Mouse (Mus musculus): ENCODE measurements around the gene Srxn1. TPM values are rescaled to one million over a fixed set of nuclear protein-coding genes. Genes with fewer than 3 reads are reported as not detected.

The Srxn1 gene
- total and polyA plus RNA-seq, 3 experiments = not detected

DNA sequence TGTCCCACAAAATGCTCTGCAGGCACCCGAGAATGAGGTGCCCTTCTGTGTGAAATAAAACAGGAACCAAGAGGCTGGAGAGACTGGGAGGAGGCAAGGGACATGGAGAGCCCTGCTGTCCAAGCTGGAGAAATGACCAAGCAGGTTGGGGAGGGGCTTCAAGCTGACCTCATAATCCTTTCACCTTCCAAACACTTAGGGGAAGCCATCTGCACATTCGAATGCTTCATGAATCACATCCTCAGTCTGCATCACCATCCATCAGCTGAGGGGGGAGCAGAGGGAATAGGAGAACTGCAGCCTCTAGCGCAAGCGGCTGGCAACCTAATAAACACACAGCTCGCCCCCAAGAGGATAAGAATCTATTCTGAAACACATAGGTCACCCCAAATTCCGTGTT, 2.9 kb upstream of the Srxn1 start:
- in situ Hi-C loops (cut with MboI; ENCODE audit: low pct_ligation_motif_present, low pct_unique_long_range_greater_than_20kb, low sequenced_read_pairs) (no loop called here), dilution Hi-C loops (cut with MboI; ENCODE audit: extremely low pct_ligation_motif_present, extremely low pct_unique_long_range_greater_than_20kb, low sequenced_read_pairs) (no loop called here)
- Histone ChIP-seq H3K27me3 (replicated peaks) (peaks cover 66% of the 10 kb centered on the region), H3K4me2 (ENCODE audit: insufficient read depth, low read depth, poor library complexity, severe bottlenecking) (no peak overlapping the region), H3K27ac (ENCODE audit: insufficient read depth, low read depth) (no peak overlapping the region), H3K9ac (ENCODE audit: insufficient read depth, low read depth) (no peak overlapping the region), H3K4me3 (replicated peaks in 1 of 3; ENCODE audit: low read depth in 2 of 3, low read length in 2 of 3, poor library complexity in 1 of 3) (no peak overlapping the region), H3K9me3 (replicated peaks; ENCODE audit: low read length) (peaks cover 17% of the 10 kb centered on the region), H3K4me1 (ENCODE audit: control insufficient read depth in 1 of 2, insufficient read depth in 2 of 2) (no peaks in the 10 kb centered on the region; a peak in 1 of 4 replicates), H3K36me3 (replicated peaks in 1 of 2; ENCODE audit: control insufficient read depth in 1 of 2, insufficient read depth in 1 of 2, low read length in 1 of 2) (no peaks in the 10 kb centered on the region), H3K79me2 (replicated peaks; ENCODE audit: control insufficient read depth, extremely low read depth, insufficient read depth, poor library complexity, severe bottlenecking) (no peaks in the 10 kb centered on the region)
- DNase-seq (ENCODE audit: extremely low read depth) = no peak
- TF ChIP-seq TCF12 (IDR thresholded peaks at IDR 0.05; ENCODE audit: low read depth, low read length) (no peak), RAD21 (IDR thresholded peaks at IDR 0.05; ENCODE audit: low read depth, low read length) (no peak), BHLHE40 (IDR thresholded peaks at IDR 0.05; ENCODE audit: low read depth, low read length) (no peak), POLR2AphosphoS2 (IDR thresholded peaks at IDR 0.05; ENCODE audit: low read depth, low read length) (no peak), ZC3H11A (IDR thresholded peaks at IDR 0.05; ENCODE audit: low read depth, low read length) (no peak), ZMIZ1 (IDR thresholded peaks at IDR 0.05; ENCODE audit: low read depth, low read length) (no peak), GABPA (IDR thresholded peaks at IDR 0.05; ENCODE audit: insufficient replicate concordance, low read depth, low read length) (no peak), ZKSCAN1 (IDR thresholded peaks at IDR 0.05; ENCODE audit: borderline replicate concordance, low read depth, low read length) (no peak), MAFK (IDR thresholded peaks at IDR 0.05; ENCODE audit: insufficient replicate concordance, low read length) (no peak), TBP (conservative IDR thresholded peaks at IDR 0.05; ENCODE audit: low read depth, low read length) (no peak), MXI1 (IDR thresholded peaks at IDR 0.05; ENCODE audit: low read depth, low read length) (no peak), CHD2 (IDR thresholded peaks at IDR 0.05; ENCODE audit: low read length) (no peak)

DNA sequence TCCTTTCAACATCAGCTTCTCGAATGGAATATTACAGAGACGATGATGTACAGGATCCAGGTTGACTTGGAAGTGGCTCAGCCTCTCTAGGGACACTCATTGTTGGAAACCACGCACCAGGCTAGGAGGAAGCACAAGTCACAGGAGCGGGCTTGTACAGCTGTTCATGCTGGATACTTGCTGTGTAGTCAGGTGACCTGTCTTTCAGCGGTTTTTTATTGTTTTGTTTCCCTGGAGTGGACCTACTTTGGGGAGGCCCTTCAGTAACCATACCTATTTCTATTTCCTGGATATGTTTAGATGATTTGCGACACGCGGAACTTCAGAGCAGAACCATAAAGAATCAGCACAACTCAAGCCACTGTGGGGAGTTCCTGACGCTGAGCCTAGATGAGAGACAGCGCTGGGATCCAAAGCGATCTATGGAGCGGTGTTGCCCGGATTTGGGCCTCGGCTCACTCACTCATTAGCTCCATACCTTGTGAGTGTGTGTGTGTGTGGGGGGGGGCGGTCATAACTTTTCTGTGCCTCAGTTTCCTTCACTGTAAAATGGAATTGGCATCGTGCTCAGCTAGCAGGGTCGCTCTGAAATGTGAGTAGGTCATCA, 502 bp upstream of the Srxn1 start:
- H3K79me2 ChIP-seq (replicated peaks; ENCODE audit: control insufficient read depth, extremely low read depth, insufficient read depth, poor library complexity, severe bottlenecking) = no peaks in the 10 kb centered on the region
- no peak overlapping the region for H3K4me3 ChIP-seq (replicated peaks in 1 of 3; ENCODE audit: low read depth in 2 of 3, low read length in 2 of 3, poor library complexity in 1 of 3)
- DNase-seq (ENCODE audit: extremely low read depth) = no peak
- peaks cover 66% of the 10 kb centered on the region for H3K27me3 ChIP-seq (replicated peaks)
- peaks cover 24% of the 10 kb centered on the region for H3K9me3 ChIP-seq (replicated peaks; ENCODE audit: low read length)
- H3K36me3 ChIP-seq (replicated peaks in 1 of 2; ENCODE audit: control insufficient read depth in 1 of 2, insufficient read depth in 1 of 2, low read length in 1 of 2) = no peaks in the 10 kb centered on the region
- in situ Hi-C loops (cut with MboI; ENCODE audit: low pct_ligation_motif_present, low pct_unique_long_range_greater_than_20kb, low sequenced_read_pairs) = no loop called here
- H3K4me2 ChIP-seq (ENCODE audit: insufficient read depth, low read depth, poor library complexity, severe bottlenecking) = no peak overlapping the region
- TF ChIP-seq HCFC1 (IDR thresholded peaks at IDR 0.05; ENCODE audit: low read depth, low read length) (no peak), USF1 (IDR thresholded peaks at IDR 0.05; ENCODE audit: low read depth, low read length) (no peak), PAX5 (IDR thresholded peaks at IDR 0.05; ENCODE audit: low read length) (no peak), MEF2A (IDR thresholded peaks at IDR 0.05; ENCODE audit: borderline replicate concordance, low read depth, low read length) (no peak), POLR2A (IDR thresholded peaks at IDR 0.05; ENCODE audit: low read depth, low read length) (no peak), E2F4 (IDR thresholded peaks at IDR 0.05; ENCODE audit: insufficient replicate concordance, low read depth, low read length) (no peak), CHD2 (IDR thresholded peaks at IDR 0.05; ENCODE audit: low read length) (no peak), ZNF384 (IDR thresholded peaks at IDR 0.05; ENCODE audit: low read depth, low read length) (no peak), JUN (IDR thresholded peaks at IDR 0.05; ENCODE audit: insufficient read depth, low read depth, low read length) (no peak), SIN3A (IDR thresholded peaks at IDR 0.05; ENCODE audit: low read length) (no peak), GABPA (IDR thresholded peaks at IDR 0.05; ENCODE audit: insufficient replicate concordance, low read depth, low read length) (no peak), MAZ (IDR thresholded peaks at IDR 0.05; ENCODE audit: low read depth, low read length) (no peak), TCF12 (IDR thresholded peaks at IDR 0.05; ENCODE audit: low read depth, low read length) (no peak), NELFE (IDR thresholded peaks at IDR 0.05; ENCODE audit: low read depth, low read length) (no peak)
- H3K4me1 ChIP-seq (ENCODE audit: control insufficient read depth in 1 of 2, insufficient read depth in 2 of 2) = no peaks in the 10 kb centered on the region; a peak in 1 of 4 replicates
- dilution Hi-C loops (cut with MboI; ENCODE audit: extremely low pct_ligation_motif_present, extremely low pct_unique_long_range_greater_than_20kb, low sequenced_read_pairs) = no loop called here
- no peak overlapping the region for H3K9ac ChIP-seq (ENCODE audit: insufficient read depth, low read depth)
- no peak overlapping the region for H3K27ac ChIP-seq (ENCODE audit: insufficient read depth, low read depth)
